Mouse (Mus musculus): ENCODE measurements at regions not wholly inside any gene's neighbourhood (a gene's known extent, or its start where the extent isn't known, plus 50 kb on each side); places are given as distances from the start of the nearest gene placed in this dataset.

- no peak for TF ChIP-seq CTCF (IDR thresholded peaks at IDR 0.05; ENCODE audit: extremely low read depth, insufficient read depth, insufficient read length, insufficient replicate concordance)
- TF ChIP-seq POLR2A (IDR thresholded peaks at IDR 0.05; ENCODE audit: low read depth, low read length): no peak
Measured at GRCm38 (mm10) chr13:70902727-70903126, 61.1 kb upstream of the Adamts16 start.

Measured in spleen, adult 2 months (tissue).